Mouse (Mus musculus): Measurements from ENCODE around the gene Gm20521.

Gm20521 gene

DNA sequence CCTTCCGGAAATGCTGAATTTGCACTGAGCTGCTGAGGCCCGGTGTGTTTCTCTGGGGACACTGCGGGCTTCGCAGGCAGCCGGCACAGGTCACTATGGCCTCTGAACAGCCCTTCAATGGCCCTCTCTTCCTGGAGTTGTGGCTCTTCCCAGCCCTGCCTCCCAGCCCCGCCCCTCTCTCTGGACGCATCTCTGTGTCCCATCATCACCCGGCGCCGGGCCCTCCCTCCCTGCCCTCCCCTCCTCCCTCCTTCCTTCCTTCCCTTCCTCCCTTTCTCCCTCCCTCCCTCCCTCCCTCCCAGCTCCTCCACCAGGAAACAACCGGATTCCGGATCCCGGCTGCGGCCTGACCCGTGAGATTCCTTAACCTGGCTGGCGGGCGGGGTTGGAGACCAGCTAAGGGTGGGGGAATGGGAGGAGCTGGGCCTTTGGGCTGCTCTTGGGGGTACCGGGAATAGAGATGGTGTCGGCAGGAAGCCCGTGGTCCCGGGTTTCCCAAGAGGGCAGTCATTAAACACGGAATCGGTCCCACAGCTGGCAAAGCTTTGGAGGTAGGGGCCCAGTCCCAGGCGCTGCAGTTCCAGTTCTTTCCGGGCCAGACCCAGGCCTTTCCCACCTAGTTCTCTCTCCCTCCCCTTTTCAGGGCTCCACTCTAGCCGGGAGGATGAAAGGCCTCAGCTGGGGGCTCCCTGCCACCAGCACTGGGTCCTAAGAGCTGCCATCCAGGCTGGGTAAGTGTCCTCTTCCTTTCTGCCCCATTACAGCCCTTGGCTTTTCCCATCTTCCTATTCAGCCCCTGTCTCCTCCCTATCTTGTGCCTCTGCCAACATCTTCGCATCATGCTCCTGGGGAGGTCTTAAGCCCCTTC is at the start of gene Gm20521, which contains the start of gene Bcl2l2:
Gene Gm20521, plus strand, starts transcription at position 288 of the 868 bp plus-strand sequence.
Gene Bcl2l2, plus strand, starts transcription at position 224 of the 868 bp plus-strand sequence.
- peak; percentile 55 to 60 for DNase-seq (ENCODE audit: low spot score in 2 of 2)

DNA sequence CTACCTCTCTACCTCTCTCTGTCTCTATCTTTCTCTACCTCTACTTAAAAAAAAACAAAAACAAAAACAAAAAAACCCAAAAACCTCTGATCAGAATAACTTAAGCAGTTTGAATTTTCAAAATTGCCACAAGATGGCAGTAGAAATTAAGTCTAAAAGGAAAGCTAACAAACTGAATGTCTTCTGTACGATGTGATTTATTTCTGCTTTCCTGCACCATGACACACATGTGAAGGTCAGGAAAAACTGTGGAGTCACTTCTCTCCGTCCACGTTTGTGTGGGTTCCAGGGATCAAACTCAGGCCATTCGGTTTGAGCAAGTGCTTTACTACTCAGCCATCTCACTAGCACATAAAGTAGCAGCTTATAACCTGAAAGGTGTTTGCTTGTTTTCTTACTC is 39.8 kb upstream of the Gm20521 start:
- no peak for DNase-seq (ENCODE audit: low spot score in 2 of 2)

DNA sequence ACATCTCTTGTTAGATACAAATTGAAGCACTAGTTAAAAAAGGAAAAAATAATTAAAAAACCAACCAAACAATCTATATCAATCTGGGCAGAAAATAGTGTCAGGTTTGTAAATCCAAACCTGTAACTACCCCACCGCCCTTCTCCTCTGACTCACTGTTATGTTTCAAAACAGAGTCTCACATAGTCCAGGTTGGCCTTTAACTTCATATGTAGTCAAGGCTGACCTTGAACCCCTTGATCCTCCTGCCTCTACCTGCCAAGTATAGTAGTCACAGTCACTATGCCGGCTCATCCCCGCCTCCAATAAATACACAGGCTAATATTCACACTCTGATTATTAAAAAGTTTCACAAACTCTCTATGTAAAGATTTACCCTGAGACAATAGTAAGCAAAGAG is 27.5 kb upstream of the Gm20521 start:
- DNase-seq (ENCODE audit: low spot score in 2 of 2): no peak

DNA sequence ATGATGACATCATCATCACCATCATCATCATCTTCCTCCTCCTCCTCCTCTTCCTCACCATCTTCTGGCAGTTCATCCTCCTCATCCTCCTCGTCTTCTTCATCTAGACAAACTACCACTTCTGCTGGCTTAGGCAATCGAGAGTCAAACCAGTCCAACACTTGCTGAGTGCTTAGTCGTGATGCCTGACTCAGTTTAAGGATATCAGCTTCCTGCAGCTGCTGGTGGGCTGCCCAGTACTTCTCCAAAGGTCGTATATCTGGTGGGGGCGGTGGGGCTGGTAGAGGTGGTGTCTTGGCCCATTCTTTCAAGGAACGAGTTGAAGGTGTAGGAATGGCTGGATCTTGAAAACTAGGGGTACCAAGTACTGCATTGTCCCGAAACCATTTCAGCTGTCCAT is 26.5 kb upstream of the Gm20521 start:
- DNase-seq (ENCODE audit: low spot score in 2 of 2): no peak

DNA sequence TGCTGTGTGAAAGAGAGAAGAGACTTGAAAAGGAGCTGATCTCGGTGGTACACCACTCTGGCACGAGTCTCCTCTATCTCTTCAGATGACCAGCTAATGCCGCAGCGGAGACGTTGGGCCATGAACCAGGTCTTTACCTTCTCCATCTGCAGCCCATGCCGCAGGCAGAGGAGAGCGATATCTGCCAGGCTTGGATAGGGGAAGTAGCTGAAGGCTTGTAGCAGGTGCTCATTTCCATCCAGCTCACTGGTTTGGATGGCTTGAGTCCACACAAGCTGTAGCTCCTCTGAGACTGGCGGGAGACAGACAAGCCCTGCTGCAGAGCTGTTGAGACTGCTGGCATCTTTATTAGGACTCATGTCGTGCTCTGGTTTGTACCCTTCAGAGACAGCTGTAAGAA is 25.4 kb upstream of the Gm20521 start:
- no peak for DNase-seq (ENCODE audit: low spot score in 2 of 2)

DNA sequence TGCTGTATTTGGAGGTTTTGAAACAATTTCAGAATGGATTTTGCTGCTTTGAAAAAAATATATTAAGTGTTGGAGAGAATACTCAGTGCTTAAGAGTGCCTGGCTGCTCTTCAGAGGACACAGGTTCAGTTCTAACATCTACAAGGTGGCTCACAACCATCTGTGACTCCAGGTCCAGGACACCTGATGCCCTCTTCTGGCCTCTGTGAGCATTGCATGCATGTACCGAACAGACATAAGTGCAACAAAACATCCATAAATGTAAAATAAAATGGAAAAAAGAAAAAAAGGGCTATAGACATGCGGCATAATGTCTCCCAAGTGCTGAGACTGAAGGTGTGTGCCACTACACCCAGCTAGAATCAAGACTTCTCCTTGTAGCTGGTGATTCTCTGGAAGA is 22.7 kb upstream of the Gm20521 start:
- peak in 1 of 2 experiments; percentile 52 for DNase-seq (ENCODE audit: low spot score in 2 of 2)

DNA sequence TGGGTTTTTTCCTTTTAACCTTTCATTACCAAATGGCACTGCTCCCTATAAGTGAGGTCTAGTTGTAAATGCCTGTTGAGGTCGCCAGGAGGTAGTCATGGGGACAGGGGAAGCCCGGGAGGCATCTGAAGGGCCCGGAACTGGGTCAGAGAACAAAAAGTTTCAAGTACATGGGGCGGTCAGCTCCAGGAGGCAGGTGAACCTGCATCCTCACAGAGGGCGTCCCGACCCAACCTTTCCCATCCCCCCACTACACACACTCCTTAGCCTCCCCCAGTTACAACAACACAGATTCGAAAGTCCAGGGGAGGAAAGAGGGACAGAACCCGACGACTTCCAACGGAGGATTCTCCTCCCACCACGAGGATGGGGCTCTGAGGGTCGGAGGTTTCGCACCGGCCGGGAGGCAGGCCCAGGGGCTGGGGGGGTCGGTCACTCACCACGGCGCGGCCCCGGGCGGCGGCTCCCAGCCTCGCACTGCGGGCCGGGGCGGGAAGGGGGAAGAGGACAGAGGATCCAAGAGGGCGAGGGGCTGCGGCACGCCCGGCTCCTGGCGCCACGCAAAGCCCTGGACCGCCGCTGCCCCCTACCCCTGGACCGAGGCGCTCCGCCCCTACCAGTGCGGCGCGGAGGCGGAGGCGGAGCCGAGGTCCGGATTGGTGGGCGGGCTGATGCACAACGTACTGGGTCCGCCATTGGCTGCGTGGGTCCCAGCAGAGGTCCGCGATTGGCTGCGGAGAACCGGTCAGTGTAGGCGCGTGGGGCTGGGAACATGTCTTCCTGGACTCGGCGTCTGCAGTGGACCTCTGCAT is 19.5 kb upstream of the Gm20521 start:
- DNase-seq (ENCODE audit: low spot score in 2 of 2): peak; percentile 92 to 93

DNA sequence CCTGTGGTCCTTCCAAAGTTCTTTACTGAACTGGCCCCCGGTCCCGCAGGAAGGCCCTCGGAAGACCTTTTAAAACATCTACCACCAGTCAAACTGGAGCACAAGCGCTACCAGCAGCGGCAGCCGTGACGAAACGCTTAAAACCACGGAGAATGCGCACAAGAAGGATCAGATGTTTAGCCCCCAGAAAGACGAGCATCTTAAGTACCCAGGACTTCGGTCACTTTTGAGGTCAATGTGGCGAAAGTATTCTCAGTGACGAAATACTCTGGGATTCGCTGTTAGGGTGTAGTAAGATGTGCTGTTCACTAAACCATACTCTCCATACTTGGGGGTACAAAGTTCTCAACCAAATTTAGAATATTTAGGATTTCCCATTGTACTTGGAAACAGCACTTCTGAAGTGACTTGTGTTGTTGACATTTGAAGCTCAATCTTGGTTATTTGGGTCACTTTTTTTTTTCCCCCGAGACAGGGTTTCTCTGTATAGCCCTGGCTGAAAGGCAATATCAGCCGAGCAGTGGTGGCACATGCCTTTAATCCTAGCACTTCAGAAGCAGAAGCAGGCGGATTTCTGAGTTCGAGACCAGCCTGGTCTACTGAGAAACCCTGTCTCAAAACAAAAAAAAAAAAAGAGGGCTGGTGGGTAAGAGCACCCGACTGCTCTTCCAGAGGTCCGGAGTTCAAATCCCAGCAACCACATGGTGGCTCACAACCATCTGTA is 18.8 kb upstream of the Gm20521 start:
- DNase-seq (ENCODE audit: low spot score in 2 of 2): no peak

DNA sequence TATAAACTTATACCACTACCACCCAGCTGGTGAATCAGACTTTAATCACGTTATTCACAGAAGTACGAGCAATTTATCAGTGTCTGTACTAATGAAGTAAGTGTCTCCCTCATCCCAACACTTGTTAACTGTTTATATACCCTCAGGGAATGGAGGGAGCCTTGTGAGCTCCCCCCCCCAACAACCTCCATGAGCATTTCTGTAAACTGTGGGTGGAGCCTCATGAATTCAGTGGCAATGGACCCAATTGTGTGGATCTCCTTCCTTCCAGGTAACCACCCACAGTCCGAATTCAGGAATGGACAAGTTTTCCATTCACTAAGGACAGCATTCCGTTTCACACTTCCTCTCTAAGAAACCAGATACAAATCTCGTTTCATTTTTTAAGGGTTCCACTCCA is 17.6 kb upstream of the Gm20521 start:
- no peak for DNase-seq (ENCODE audit: low spot score in 2 of 2)

DNA sequence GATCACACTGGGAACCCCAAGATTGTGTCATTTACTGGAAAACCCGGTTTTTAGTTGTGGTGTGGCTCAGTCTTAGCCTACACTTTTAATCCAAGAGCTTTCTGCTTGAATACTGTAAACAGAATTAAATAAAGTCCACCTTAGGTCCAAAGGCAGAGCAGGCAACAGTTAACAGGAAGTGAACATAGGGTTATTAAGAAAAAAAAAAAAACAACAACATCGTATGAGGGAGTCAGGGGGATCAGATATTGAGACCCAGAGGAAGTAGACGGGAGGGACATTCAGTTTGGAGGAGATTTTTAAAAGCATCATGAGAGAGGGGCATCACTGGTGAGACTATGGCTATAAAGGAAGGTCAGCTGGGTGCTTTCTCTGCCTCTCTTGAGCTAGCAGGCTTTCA is 17.0 kb upstream of the Gm20521 start:
- DNase-seq (ENCODE audit: low spot score in 2 of 2): no peak

DNA sequence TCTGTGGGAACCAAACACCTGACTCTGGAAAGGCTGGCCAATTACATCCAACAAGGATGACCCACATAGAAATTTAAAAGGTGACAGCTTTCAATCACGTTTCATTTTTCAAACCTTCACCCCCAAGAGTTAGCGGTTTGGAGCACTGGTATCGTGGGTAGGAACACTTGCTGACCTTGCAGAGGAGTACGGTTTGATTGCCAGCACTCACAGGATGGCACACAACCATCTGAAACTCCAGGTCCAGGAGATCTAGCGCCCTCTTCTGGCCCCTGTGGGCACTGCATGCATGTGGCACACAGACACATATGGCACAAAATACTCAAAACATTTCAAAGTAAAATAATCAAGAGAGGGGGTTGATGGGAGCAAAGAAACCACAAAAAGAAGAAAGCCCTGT is 16.3 kb upstream of the Gm20521 start:
- no peak for DNase-seq (ENCODE audit: low spot score in 2 of 2)

DNA sequence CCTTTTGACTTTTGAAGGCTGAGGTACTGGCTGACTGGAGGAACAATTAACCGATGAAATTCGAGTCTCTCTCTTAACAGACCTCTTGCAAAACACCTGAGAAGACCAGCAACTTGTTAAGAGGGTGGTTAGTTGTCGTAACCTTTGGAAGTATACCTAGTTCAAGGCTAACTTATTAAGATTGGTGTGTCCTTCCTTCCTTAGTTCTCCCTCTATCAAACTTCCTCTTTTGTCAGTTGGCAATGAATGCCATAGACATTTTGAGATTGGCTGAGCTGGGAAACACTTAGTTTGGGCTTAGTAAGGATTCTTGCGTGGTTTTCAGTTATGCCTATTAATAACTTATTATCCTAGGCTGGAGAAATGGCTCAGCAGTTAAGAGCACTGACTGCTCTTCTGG is 15.2 kb upstream of the Gm20521 start:
- no peak for DNase-seq (ENCODE audit: low spot score in 2 of 2)

DNA sequence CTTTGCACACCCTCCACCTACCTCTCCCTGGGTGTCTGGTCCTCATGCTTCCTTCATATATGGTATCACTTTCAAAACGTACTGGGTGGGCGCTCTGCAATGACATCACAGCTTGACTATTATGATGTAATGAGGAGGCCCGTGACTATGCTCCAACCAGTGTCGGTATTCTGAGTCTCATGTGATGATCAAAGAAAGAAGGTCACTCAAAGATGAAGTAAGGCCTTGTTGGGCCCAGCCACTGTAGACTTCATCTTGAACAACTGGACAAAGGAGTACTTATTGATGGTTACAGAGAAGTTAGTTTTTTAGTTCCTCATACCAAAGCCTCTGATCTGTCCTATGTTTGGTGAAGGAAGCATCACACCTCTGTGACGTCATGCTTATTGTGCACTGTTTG is 12.4 kb upstream of the Gm20521 start, which contains the start of gene Homez:
Gene Homez, minus strand, starts transcription at position 101 of the 400 bp plus-strand sequence.
- no peak for DNase-seq (ENCODE audit: low spot score in 2 of 2)

DNA sequence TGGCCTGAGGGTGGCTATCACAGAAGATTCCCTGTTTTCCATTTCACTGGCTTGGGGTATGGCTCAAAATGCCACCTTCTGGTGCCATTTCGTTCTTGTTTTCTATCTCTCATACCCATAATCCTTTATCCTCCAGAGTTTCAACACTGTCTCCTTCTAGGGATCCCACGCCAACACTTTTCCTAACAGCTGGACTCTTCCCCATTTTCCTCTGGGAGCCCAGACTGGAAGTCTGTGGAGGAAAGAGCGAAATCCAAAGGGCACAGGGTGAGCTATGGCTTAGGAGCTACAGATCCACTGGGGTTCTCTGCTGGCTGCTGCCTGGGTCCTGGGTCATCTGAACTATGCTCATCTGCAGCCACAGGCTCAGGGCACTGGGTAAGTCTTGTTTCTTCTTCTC is 9.1 kb upstream of the Gm20521 start:
- DNase-seq (ENCODE audit: low spot score in 2 of 2): no peak

DNA sequence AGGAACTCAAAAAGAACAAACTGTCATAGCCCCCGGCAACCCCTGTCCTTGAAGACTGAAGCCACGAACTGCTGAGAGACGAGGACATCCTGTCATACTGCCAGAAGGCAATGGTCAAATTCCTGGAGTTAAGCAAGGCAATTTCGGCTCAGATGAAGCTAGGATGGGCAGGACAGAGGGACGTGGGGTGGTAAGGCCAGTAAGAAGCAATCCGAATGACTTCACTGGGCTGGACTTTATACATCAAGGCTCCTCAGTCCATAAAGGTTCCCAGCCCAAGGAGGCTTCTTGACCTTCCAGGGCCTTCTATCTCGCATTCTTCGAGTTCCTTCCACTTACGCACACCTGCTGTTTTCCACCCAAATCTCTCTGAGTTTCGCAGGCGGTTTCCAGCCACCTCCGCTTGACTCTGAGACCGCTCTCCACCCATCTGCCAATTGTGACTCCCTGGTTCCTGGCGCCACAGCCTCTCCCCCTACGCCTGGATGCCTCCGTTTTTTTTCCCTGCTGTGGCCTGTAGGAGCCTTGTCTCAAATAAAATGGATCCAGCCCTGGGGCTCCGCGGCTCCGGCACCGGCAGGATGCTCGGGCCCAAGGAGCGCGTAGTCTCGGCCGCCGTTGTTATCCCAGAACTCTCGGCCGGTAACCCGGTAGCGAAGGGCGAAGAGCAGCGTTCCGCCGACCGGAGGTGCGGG is 7.2 kb upstream of the Gm20521 start:
- DNase-seq (ENCODE audit: low spot score in 2 of 2): peak; percentile 57 to 61

DNA sequence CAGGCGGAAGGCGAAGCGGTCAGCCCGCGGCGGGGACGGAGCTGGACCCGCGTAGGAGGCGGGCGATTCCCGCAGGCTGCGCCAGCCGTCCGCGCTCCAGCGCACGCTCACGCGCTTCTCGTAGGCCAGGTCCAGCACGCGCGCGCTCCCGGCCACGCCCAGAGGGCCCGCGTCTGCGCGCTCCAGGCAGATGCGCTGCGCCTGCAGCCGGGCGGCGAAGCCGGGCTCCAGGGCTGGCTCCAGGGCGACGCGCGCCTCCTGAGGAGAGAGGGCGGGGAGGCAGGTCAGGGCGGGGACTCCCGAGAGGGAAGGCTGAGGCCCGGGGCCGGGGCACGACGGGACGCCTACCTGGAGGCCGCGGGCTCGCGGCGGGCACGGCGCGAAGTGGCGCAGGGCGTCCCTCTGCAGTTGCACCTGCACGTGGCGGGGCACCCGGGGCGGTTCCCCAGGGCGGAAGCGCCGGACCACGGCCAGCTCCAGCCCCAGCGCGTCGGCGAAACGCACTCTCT is 6.6 kb upstream of the Gm20521 start:
- DNase-seq (ENCODE audit: low spot score in 2 of 2): peak; percentile 88 to 89

DNA sequence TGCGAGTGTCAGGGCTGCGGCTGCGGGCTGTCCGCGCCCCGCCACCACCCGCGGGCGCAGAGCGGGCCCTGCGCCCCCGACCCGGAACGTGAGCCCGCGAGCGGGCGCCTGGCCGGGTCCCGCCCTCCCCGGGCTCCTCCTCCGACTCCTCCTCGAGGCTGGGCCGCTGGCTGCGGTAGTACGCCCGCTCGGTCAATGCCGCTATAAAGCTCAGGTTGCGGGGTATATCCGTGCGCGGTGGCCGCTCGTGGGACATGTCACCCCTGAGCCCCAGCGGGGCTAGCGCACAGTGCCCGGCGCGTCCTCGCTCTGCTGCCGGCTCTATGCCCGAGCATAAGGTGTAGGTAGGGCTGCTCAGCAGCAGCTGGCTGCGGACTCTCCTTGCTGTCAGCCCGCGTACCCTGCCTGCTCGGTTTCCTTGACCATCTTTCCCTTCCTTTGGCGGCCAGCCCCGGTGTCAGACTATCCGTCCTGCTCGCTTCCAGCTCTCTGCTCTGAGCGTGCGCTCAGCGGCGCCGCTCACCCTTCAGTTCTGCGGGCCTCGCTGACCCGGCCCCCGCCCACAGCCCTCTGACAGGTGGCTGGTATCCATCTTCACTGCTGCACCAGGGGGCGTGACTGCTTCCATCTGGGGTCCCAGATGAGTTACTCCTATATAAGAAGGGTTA is 6.1 kb upstream of the Gm20521 start, which contains the start of gene Ppp1r3e:
Gene Ppp1r3e, minus strand, starts transcription at position 503 of the 668 bp plus-strand sequence.
- peak; percentile 50 to 63 for DNase-seq (ENCODE audit: low spot score in 2 of 2)

DNA sequence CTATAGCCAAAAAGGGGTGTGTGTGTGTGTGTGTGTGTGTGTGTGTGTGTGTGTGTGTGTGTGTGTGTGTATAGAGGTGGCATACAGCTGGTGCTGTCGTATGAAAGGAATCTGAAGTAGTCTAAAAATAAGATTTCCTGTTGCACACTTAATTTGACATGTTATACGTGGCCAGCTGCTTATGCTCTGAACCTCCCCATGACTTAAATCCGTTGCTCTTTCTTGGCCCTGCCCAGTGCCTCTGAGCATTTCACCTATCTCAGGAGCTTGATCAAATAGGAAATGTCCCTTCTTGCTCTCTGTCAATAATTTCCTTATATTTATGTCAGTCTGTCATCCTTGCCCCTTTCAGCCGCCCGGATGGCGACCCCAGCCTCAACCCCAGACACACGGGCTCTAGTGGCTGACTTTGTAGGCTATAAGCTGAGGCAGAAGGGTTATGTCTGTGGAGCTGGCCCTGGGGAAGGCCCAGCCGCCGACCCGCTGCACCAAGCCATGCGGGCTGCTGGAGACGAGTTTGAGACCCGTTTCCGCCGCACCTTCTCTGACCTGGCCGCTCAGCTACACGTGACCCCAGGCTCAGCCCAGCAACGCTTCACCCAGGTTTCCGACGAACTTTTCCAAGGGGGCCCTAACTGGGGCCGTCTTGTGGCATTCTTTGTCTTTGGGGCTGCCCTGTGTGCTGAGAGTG is 926 bp downstream of the Gm20521 start:
- no peak for DNase-seq (ENCODE audit: low spot score in 2 of 2)

DNA sequence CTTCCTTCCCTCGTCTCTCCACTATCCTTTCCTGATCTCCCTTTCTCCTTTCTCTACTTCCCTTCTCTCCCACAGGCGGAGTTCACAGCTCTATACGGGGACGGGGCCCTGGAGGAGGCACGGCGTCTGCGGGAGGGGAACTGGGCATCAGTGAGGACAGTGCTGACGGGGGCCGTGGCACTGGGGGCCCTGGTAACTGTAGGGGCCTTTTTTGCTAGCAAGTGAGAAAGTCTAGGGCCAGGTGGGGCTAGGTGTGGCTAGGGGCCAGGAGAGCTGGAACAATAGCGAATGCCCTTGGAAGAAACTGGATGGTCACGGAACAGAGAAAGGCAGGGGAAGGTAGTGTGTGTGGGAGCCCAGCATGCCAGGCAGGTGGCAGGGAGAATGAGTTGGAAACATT is 2.1 kb downstream of the Gm20521 start:
- no peak for DNase-seq (ENCODE audit: low spot score in 2 of 2)

DNA sequence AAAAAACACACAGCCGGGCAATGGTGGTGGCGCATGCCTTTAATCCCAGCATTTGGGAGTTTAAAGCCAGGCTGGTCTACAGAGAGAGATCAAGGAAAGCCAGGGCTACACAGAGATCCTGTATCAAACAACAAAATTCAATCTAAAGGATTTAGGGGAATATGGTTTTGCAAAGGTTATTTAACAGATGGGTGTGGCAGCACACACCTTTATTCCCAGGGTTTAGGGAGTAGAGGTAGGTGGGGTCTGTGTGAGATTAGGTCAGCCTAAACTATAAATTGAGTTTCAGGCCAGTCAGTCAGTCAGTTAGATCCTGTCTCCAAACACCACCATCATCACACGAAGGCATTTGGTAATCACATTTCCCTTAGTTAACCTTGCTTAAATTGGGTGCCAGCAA is 9.0 kb downstream of the Gm20521 start, which contains the start of gene Pabpn1:
Gene Pabpn1, plus strand, starts transcription at position 301 of the 400 bp plus-strand sequence.
- DNase-seq (ENCODE audit: low spot score in 2 of 2): no peak

Data from right cerebral cortex, postnatal 36 days (tissue).